Mouse (Mus musculus): ENCODE results near the gene Gtf3a. TPM values are rescaled to one million over a fixed set of nuclear protein-coding genes. Genes with fewer than 3 reads are reported as not detected.
"Not testable (repeated sequence)": the region's sequence is repeated elsewhere in the genome, so short reads cannot be mapped to it uniquely, and the experiment has no call there.

Gene Gtf3a
- total and polyA plus RNA-seq, 3 experiments = 110 to 133 (median 130) TPM

GRCm38 (mm10) chr5:146917357-146917756 is 31.1 kb upstream of the Gtf3a start:
- dilution Hi-C loops (cut with MboI; ENCODE audit: extremely low pct_ligation_motif_present, extremely low pct_unique_long_range_greater_than_20kb, low sequenced_read_pairs); H3K4me3 ChIP-seq (replicated peaks in 1 of 3; ENCODE audit: low read depth in 2 of 3, low read length in 2 of 3, poor library complexity in 1 of 3); H3K9me3 ChIP-seq (replicated peaks; ENCODE audit: low read length); H3K27ac ChIP-seq (ENCODE audit: insufficient read depth, low read depth); H3K4me2 ChIP-seq (ENCODE audit: insufficient read depth, low read depth, poor library complexity, severe bottlenecking); H3K9ac ChIP-seq (ENCODE audit: insufficient read depth, low read depth); DNase-seq (ENCODE audit: extremely low read depth); H3K27me3 ChIP-seq (replicated peaks); H3K79me2 ChIP-seq (replicated peaks; ENCODE audit: control insufficient read depth, extremely low read depth, insufficient read depth, poor library complexity, severe bottlenecking); H3K4me1 ChIP-seq (ENCODE audit: control insufficient read depth in 1 of 2, insufficient read depth in 2 of 2); H3K36me3 ChIP-seq (replicated peaks in 1 of 2; ENCODE audit: control insufficient read depth in 1 of 2, insufficient read depth in 1 of 2, low read length in 1 of 2): not testable (repeated sequence)
- in situ Hi-C loops (cut with MboI; ENCODE audit: low pct_ligation_motif_present, low pct_unique_long_range_greater_than_20kb, low sequenced_read_pairs) = loop anchor here (10.0 kb wide), 1 partner anchor 307 kb away; no protein-coding TSS in a partner anchor
- 0 out of 2 replicates have a peak, but pooled peaks have one; percentile 10 for TF ChIP-seq ZNF384 (IDR thresholded peaks at IDR 0.05; ENCODE audit: low read depth, low read length)

GRCm38 (mm10) chr5:146919874-146920273 is 28.6 kb upstream of the Gtf3a start:
- H3K27me3 ChIP-seq (replicated peaks) = no peaks in the 10 kb centered on the region
- H3K79me2 ChIP-seq (replicated peaks; ENCODE audit: control insufficient read depth, extremely low read depth, insufficient read depth, poor library complexity, severe bottlenecking) = no peaks in the 10 kb centered on the region
- no peak overlapping the region for H3K4me3 ChIP-seq (replicated peaks in 1 of 3; ENCODE audit: low read depth in 2 of 3, low read length in 2 of 3, poor library complexity in 1 of 3)
- H3K9me3 ChIP-seq (replicated peaks; ENCODE audit: low read length) = no peaks in the 10 kb centered on the region
- no peak overlapping the region for H3K9ac ChIP-seq (ENCODE audit: insufficient read depth, low read depth)
- in situ Hi-C loops (cut with MboI; ENCODE audit: low pct_ligation_motif_present, low pct_unique_long_range_greater_than_20kb, low sequenced_read_pairs) (loop anchor here (10.0 kb wide), 1 partner anchor 305 kb away; no protein-coding TSS in a partner anchor), dilution Hi-C loops (cut with MboI; ENCODE audit: extremely low pct_ligation_motif_present, extremely low pct_unique_long_range_greater_than_20kb, low sequenced_read_pairs) (no loop called here)
- H3K4me1 ChIP-seq (ENCODE audit: control insufficient read depth in 1 of 2, insufficient read depth in 2 of 2) = peaks cover 0 to 3% of the 10 kb centered on the region in 2 experiments; a peak in 1 of 4 replicates
- DNase-seq (ENCODE audit: extremely low read depth) = no peak
- TF ChIP-seq UBTF (IDR thresholded peaks at IDR 0.05; ENCODE audit: low read depth, low read length) (no peak), USF1 (IDR thresholded peaks at IDR 0.05; ENCODE audit: low read depth, low read length) (no peak), ELF1 (IDR thresholded peaks at IDR 0.05; ENCODE audit: low read depth, low read length) (no peak), RAD21 (IDR thresholded peaks at IDR 0.05; ENCODE audit: low read depth, low read length) (no peak)
- H3K27ac ChIP-seq (ENCODE audit: insufficient read depth, low read depth) = no peak overlapping the region
- H3K4me2 ChIP-seq (ENCODE audit: insufficient read depth, low read depth, poor library complexity, severe bottlenecking) = peak overlapping the region; percentile 93
- H3K36me3 ChIP-seq (replicated peaks in 1 of 2; ENCODE audit: control insufficient read depth in 1 of 2, insufficient read depth in 1 of 2, low read length in 1 of 2) = no peaks in the 10 kb centered on the region

- Histone ChIP-seq H3K4me3 (replicated peaks in 1 of 3; ENCODE audit: low read depth in 2 of 3, low read length in 2 of 3, poor library complexity in 1 of 3) (no peak overlapping the region), H3K27ac (ENCODE audit: insufficient read depth, low read depth) (no peak overlapping the region), H3K36me3 (replicated peaks in 1 of 2; ENCODE audit: control insufficient read depth in 1 of 2, insufficient read depth in 1 of 2, low read length in 1 of 2) (no peaks in the 10 kb centered on the region), H3K79me2 (replicated peaks; ENCODE audit: control insufficient read depth, extremely low read depth, insufficient read depth, poor library complexity, severe bottlenecking) (no peaks in the 10 kb centered on the region), H3K9ac (ENCODE audit: insufficient read depth, low read depth) (peak overlapping the region; percentile 35; the same call in 1 of the 2 replicates), H3K9me3 (replicated peaks; ENCODE audit: low read length) (peaks cover 5% of the 10 kb centered on the region), H3K4me2 (ENCODE audit: insufficient read depth, low read depth, poor library complexity, severe bottlenecking) (peak overlapping the region; percentile 93), H3K27me3 (replicated peaks) (no peaks in the 10 kb centered on the region), H3K4me1 (ENCODE audit: control insufficient read depth in 1 of 2, insufficient read depth in 2 of 2) (peaks cover 0 to 3% of the 10 kb centered on the region in 2 experiments; a peak in 1 of 4 replicates)
- no peak for DNase-seq (ENCODE audit: extremely low read depth)
- in situ Hi-C loops (cut with MboI; ENCODE audit: low pct_ligation_motif_present, low pct_unique_long_range_greater_than_20kb, low sequenced_read_pairs) = no loop called here
- dilution Hi-C loops (cut with MboI; ENCODE audit: extremely low pct_ligation_motif_present, extremely low pct_unique_long_range_greater_than_20kb, low sequenced_read_pairs) = no loop called here
- TF ChIP-seq PAX5 (IDR thresholded peaks at IDR 0.05; ENCODE audit: low read length) (no peak), JUND (conservative IDR thresholded peaks at IDR 0.05; ENCODE audit: low read depth, low read length) (no peak), JUN (IDR thresholded peaks at IDR 0.05; ENCODE audit: insufficient read depth, low read depth, low read length) (no peak), NELFE (IDR thresholded peaks at IDR 0.05; ENCODE audit: low read depth, low read length) (no peak), CHD1 (IDR thresholded peaks at IDR 0.05; ENCODE audit: low read depth, low read length) (no peak), ETS1 (conservative IDR thresholded peaks at IDR 0.05; ENCODE audit: low read depth, low read length) (no peak), E2F4 (IDR thresholded peaks at IDR 0.05; ENCODE audit: insufficient replicate concordance, low read depth, low read length) (no peak), BHLHE40 (IDR thresholded peaks at IDR 0.05; ENCODE audit: low read depth, low read length) (no peak), NRF1 (IDR thresholded peaks at IDR 0.05; ENCODE audit: low read depth, low read length) (no peak), POLR2AphosphoS2 (IDR thresholded peaks at IDR 0.05; ENCODE audit: low read depth, low read length) (no peak), SMC3 (IDR thresholded peaks at IDR 0.05; ENCODE audit: low read depth, low read length) (no peak), MAFK (IDR thresholded peaks at IDR 0.05; ENCODE audit: insufficient replicate concordance, low read length) (no peak), ZC3H11A (IDR thresholded peaks at IDR 0.05; ENCODE audit: low read depth, low read length) (no peak), SIN3A (IDR thresholded peaks at IDR 0.05; ENCODE audit: low read length) (no peak), CTCF (conservative IDR thresholded peaks at IDR 0.05 in 1 of 2, IDR thresholded peaks at IDR 0.05 in 1 of 2; ENCODE audit: low read depth in 2 of 2, low read length in 2 of 2) (no peak), MAZ (IDR thresholded peaks at IDR 0.05; ENCODE audit: low read depth, low read length) (no peak), ZNF384 (IDR thresholded peaks at IDR 0.05; ENCODE audit: low read depth, low read length) (no peak), TCF12 (IDR thresholded peaks at IDR 0.05; ENCODE audit: low read depth, low read length) (no peak), ELF1 (IDR thresholded peaks at IDR 0.05; ENCODE audit: low read depth, low read length) (no peak)
These were observed 27.9 kb upstream of the Gtf3a start for GRCm38 (mm10) chr5:146920314-146921161.
